Mouse (Mus musculus) bone marrow macrophage, adult 2 months (primary cell): ENCODE data around the gene Tcf7l1. TPM values are rescaled to one million over a fixed set of nuclear protein-coding genes. Genes with fewer than 3 reads are reported as not detected.

Experiments
- H3K27ac ChIP-seq: 2 replicates; pipeline ENCODE4 v1.5.1; 2012; ENCODE audit warnings: low read depth, low read length; ENCODE audit not compliant: insufficient read depth
- H3K4me1 ChIP-seq: 2 replicates; pipeline ENCODE4 v1.6.1; 2012; ENCODE audit warnings: low read length; ENCODE audit not compliant: control insufficient read depth, insufficient read depth
- H3K4me3 ChIP-seq: 2 replicates; pipeline ENCODE4 v1.5.1; 2012; ENCODE audit warnings: mild to moderate bottlenecking, low read length, moderate library complexity; ENCODE audit not compliant: insufficient read depth
- CTCF ChIP-seq: IDR thresholded peaks from 2 replicates; pipeline ENCODE4 v1.5.1; 2012; ENCODE audit warnings: low read depth, mild to moderate bottlenecking, low read length, moderate library complexity
- POLR2A ChIP-seq: IDR thresholded peaks from 2 replicates; pipeline ENCODE4 v1.6.1; 2012; ENCODE audit warnings: mild to moderate bottlenecking, low read depth, low read length, borderline replicate concordance
- polyA plus RNA-seq: library from polyadenylated mRNA; stranded (reverse); fragments of >200 nt; gene quantifications from 2 replicates; pipeline ENCODE4 v1.2.4, GENCODE M21; 2012; ENCODE audit not compliant: missing spikeins, insufficient read depth, insufficient read length

Gene Tcf7l1
- polyA plus RNA-seq, 1 experiment = 0.42 TPM

- Histone ChIP-seq H3K27ac (no peak overlapping the region), H3K4me3 (no peak overlapping the region), H3K4me1 (no peaks in the 10 kb centered on the region)
- no peak for TF ChIP-seq POLR2A
- no peak for TF ChIP-seq CTCF
Measured at GRCm38 (mm10) chr6:72745781-72746180, 43.3 kb downstream of the Tcf7l1 start.

- Histone ChIP-seq H3K27ac (no peak overlapping the region), H3K4me3 (no peak overlapping the region), H3K4me1 (no peaks in the 10 kb centered on the region)
- TF ChIP-seq CTCF = no peak
- TF ChIP-seq POLR2A = no peak
Measured at GRCm38 (mm10) chr6:72744144-72744800, 44.8 kb downstream of the Tcf7l1 start.

- H3K27ac ChIP-seq = no peak overlapping the region
- H3K4me3 ChIP-seq = no peak overlapping the region
- no peaks in the 10 kb centered on the region for H3K4me1 ChIP-seq
- TF ChIP-seq POLR2A (no peak), CTCF (no peak)
Measured at GRCm38 (mm10) chr6:72743624-72744041, 45.4 kb downstream of the Tcf7l1 start.

GRCm38 (mm10) chr6:72742331-72742730 is 46.7 kb downstream of the Tcf7l1 start:
- H3K27ac ChIP-seq = no peak overlapping the region
- TF ChIP-seq CTCF (no peak), POLR2A (no peak)

GRCm38 (mm10) chr6:72740596-72741421 is 48.2 kb downstream of the Tcf7l1 start:
- Histone ChIP-seq H3K4me1 (no peaks in the 10 kb centered on the region), H3K27ac (no peak overlapping the region), H3K4me3 (no peak overlapping the region)
- TF ChIP-seq POLR2A = no peak
- no peak for TF ChIP-seq CTCF

More at GRCm38 (mm10) chr6:72742331-72742730, 46.7 kb downstream of the Tcf7l1 start:
- no peaks in the 10 kb centered on the region for H3K4me1 ChIP-seq
- H3K4me3 ChIP-seq = no peak overlapping the region

GRCm38 (mm10) chr6:72736872-72737271 is 52.2 kb downstream of the Tcf7l1 start:
- H3K4me3 ChIP-seq = no peak overlapping the region
- TF ChIP-seq POLR2A (no peak), CTCF (no peak)
- H3K27ac ChIP-seq = no peak overlapping the region
- no peaks in the 10 kb centered on the region; the same call in 1 of the 2 replicates for H3K4me1 ChIP-seq

GRCm38 (mm10) chr6:72735206-72735605 is 53.8 kb downstream of the Tcf7l1 start:
- TF ChIP-seq CTCF = no peak
- no peak for TF ChIP-seq POLR2A
- Histone ChIP-seq H3K4me1 (no peaks in the 10 kb centered on the region; the same call in 1 of the 2 replicates), H3K4me3 (no peak overlapping the region), H3K27ac (no peak overlapping the region)

- H3K4me1 ChIP-seq = no peaks in the 10 kb centered on the region; the same call in 1 of the 2 replicates
- no peak for TF ChIP-seq POLR2A
- no peak for TF ChIP-seq CTCF
- H3K27ac ChIP-seq = no peak overlapping the region
- no peak overlapping the region for H3K4me3 ChIP-seq
Measured at GRCm38 (mm10) chr6:72733375-72733774, 55.7 kb downstream of the Tcf7l1 start.

- no peak for TF ChIP-seq CTCF
- TF ChIP-seq POLR2A = no peak
- Histone ChIP-seq H3K27ac (no peak overlapping the region), H3K4me1 (no peaks in the 10 kb centered on the region; the same call in 1 of the 2 replicates), H3K4me3 (no peak overlapping the region)
Measured at GRCm38 (mm10) chr6:72732109-72732508, 56.9 kb downstream of the Tcf7l1 start.

GRCm38 (mm10) chr6:72730560-72730849 is 58.5 kb downstream of the Tcf7l1 start:
- H3K4me3 ChIP-seq = no peak overlapping the region
- no peaks in the 10 kb centered on the region; the same call in 1 of the 2 replicates for H3K4me1 ChIP-seq
- TF ChIP-seq POLR2A = no peak
- no peak for TF ChIP-seq CTCF
- no peak overlapping the region for H3K27ac ChIP-seq
